Mouse (Mus musculus) T-helper 2 cell (primary cell): Measurements from ENCODE around the gene Spock1.
"Not testable (repeated sequence)": the region's sequence is repeated elsewhere in the genome, so short reads cannot be mapped to it uniquely, and the experiment has no call there.

Experiments used
- in situ Hi-C: fragments of 300-600 bp; cut with MboI, MseI; formaldehyde crosslinking; loops from one replicate; pipeline ENCODE4 v1.15.1; 2025; ENCODE audit warnings: high pct_unique_total_duplicates

The Spock1 gene

DNA sequence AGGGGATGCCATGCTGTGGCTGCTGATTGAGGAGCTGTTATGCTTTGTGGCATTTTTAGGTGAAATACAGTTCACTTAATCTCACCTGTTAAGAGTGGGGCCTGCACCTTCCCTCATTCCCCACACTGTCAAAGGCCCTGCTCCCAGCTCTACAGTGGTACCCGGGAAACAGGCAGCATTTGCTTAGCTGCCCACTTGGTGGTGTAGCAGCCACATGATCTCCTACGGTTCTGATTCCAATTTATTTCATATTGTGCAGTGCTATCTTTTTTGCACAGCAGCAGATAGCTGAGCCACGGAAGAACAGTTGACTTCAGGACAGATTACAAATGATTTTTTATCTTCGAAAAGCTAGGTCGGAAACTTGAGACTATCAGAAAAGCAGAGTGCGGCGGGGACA lies 406.6 kb downstream of the Spock1 start:
- in situ Hi-C loops, result no loop called here

DNA sequence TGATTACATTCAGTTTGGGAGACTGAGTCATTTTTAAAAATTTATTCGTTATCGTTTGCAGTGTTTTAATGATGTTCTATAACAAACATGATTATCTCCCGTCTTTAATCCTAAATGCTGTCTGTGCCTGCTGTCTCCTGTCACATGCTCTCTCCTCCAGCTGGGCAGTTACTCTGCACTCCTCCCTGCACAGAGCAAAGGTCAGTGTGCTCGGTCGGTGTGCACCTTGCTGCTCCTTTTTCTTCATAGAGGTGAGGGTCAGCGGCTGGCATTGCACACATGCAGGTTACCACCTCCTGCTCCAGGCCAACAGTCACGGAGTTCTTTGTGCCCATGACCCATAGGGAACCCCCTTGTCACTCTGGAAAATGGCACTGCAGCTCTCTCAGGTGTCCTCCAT lies 411.4 kb downstream of the Spock1 start:
- in situ Hi-C loops, result no loop called here

DNA sequence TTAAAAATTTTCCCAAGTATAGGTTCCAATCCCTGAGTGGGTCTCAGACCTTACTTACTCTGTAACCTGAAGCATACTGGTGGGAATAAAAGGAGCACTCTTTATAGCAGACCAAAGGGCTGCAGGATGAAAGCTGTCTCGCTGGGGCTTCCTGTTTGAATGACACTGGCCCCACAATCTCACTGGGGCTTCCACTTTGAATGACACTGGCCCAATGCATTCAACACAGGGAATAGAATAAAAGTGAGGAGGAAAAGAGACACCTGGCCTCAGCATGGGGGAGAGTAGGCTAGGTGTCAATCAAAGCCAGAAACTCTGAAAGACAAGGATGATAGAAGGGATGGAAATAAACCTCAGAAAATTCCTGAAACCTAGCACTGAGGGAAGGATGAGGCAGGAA lies 413.3 kb downstream of the Spock1 start:
- in situ Hi-C loops, result no loop called here

DNA sequence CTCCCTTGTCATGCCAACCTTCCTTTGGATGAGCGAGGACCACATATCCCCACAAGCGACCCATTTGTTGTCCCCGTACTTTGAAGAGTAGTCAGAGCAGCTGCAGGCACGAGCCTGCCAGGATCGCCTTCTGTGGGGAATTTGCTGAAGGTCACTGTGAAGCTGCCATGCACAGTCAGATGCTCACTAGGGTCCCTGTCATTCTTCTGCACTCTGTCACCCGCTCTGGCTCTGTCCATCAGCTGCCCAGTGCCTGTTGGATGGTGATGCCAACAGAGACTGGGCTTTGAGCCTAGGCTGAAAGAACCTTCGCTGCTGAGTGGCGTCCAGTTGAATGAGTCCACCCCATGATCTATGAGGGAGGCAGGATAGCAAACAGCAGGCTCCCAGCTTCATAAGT lies 419.2 kb downstream of the Spock1 start:
- in situ Hi-C loops, result no loop called here

DNA sequence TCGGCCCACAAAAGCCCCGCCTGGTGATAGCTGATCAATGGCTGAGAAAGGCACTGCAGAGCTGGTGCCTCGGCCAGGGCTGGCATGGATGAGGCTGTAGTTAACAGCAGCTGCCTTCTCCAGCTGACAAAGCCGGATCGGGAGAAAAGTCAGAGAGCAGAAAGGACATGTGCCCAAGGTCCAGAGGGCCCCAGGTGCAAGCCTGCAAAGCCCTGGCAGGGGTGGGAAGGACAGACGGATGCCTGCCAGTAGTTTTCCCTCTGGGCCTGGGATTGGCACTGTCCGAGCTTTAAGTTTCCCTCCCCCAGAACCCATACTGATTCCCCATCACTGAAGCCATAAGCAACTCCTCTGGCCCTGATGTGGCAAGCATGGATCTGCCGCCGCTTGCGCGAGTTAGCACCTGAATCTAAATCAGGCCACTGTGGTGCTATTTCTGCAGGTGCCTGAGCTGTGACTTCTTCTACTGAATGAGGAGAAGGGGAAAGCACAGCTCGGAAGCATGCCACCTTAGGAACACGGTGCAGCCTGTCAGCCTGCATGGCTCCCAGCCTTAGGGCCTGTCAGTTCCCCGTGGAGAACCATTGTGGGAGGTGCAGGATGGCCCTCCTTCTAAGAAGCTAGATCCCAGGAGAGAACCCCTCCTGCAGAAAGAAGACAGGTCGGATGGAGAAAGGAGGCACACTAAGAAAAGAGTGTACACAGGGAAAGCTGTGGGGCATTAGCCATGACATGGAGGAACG lies 423.5 kb downstream of the Spock1 start:
- in situ Hi-C loops, result no loop called here

DNA sequence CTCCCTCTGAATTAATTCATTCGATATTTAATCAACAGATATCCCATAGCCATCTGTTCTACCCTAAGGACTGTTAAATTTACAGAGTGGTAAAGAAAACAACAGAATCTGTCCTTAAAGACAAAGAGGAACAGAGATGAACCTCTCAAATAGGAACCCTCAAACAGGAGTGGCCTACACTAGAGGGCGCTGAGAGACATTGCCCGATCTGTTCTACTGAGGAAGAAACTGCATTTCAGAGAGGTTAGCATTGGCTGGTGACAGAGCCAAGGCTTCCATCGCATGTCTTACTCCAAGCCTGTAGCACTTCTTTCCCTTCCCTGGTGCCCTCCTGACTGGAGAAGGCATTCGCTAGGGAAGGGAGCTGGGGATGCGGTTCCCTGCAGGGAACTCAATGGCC lies 431.4 kb downstream of the Spock1 start:
- in situ Hi-C loops, result no loop called here

DNA sequence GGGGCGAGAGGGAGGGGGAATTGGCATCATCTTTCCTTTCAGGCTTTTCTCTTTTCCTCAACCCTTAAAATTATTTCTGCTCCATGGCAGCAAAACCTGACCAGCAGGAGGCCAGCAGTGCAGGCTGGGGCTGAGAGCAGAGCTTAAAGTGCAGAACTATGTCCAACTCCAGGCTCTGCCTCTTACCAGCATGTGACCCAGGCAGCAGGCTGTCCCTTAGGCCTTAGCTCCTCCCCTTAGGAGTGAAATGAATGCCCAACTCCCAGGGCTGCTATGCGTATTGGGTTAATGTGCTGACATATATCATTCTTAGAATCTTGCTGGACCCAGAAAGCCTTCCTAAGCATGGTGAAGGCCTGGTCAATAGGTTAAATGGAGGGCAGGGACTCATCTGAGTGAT lies 434.1 kb downstream of the Spock1 start:
- in situ Hi-C loops, result no loop called here

DNA sequence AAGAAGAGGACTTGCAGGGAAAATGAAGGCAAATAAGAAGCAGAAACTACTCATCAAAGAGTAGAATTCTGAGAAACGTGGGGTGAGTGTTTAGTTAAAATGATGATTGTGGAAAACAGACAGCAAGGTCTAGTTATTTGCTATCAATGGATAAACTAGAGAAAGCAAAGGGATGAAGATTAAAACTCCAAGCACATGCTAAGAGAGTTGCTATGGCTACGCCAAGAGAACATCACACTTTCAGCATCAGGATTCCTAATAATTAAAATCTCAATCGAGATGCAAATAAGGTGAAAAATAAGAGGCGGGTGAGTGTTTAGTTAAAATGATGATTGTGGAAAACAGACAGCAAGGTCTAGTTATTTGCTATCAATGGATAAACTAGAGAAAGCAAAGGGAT lies 437.2 kb downstream of the Spock1 start:
- in situ Hi-C loops, result not testable (repeated sequence)

DNA sequence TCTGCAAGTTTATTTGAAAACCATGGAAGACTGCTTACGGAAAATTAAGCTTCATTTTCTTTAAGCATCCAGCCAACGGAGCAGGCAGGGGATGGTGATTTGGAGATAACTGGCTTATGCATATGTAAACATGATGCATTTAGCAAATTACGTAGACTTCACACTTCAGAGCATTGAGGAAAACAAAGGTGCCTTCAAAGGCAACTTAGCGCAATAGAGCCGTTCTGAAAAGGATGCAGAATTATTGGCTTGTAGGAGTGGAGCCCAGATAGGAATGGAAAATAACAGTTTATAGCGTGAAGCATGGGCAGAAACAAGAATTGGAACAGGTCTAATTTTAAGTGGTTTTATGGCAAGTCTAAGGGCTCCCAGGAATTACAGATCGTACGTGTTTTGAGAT lies 448.2 kb downstream of the Spock1 start:
- in situ Hi-C loops, result no loop called here

DNA sequence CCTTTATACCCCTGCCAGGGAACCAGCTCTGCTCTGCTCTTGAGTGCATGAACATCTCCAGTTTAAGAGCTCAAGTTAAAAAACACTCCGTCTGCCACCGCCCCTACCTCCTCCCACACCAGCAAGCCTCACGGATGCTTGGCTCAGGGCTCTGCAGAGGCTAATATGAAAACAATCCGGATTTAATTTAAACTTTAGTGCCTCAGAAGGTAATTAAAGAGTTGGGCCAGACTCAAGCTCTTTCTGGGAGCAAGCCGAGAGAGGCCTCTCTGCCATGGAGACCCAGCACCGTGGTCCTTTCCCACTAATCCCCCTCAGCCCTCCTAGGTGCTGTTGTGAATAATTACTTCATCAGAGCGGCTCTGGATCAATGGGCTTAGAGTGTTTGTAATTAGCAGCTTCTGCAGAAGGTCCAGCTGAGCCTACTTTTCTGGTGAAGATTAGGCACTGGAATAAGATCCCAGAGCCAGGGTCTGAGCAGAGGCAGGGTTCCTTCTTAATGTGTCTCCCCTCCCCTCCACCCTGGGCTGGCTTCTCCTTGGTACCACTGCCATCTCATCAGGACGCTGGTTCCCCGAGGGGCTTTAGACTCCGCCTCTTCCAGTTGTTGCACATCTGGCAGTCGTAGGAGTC lies 457.8 kb downstream of the Spock1 start:
- in situ Hi-C loops, result no loop called here

DNA sequence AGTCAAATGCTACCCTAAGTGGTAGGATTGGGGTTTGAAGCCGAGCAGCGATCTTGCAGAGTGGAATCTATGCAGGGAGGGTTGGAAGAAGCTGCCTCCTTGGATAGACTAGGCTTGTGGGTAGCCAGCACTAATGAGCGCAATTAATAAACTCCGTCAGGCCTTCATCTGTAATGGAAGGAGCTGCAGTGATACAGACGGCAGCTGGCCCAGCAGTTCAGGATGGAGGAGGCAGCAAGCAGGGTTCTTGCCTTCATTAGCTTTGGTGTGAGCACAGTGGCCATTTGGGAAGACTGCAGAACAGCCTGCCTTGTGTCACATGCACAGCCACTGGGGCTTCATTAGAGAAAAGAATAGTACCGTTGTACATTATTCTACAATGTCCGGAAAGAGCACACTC lies 459.2 kb downstream of the Spock1 start:
- in situ Hi-C loops, result no loop called here

DNA sequence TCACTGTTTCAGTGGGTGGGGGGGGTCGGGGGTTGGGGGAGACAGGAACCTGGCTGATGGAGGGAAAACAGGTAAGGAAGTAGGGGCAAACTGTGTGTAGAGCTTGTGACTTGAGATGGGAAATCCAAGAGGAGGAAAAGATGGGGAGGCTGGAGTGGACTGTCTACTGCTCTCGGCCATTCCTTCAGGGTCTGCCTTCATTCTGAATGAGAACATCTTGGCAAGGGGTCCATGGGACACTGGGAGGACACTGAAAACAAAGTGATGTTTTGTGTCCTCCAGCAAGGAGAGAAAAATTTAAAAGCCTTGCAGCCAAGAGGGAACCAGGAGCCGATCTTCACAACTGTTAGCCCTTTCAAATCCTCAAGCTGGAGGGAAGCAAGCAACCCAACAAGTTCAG lies 463.2 kb downstream of the Spock1 start:
- in situ Hi-C loops, result no loop called here

DNA sequence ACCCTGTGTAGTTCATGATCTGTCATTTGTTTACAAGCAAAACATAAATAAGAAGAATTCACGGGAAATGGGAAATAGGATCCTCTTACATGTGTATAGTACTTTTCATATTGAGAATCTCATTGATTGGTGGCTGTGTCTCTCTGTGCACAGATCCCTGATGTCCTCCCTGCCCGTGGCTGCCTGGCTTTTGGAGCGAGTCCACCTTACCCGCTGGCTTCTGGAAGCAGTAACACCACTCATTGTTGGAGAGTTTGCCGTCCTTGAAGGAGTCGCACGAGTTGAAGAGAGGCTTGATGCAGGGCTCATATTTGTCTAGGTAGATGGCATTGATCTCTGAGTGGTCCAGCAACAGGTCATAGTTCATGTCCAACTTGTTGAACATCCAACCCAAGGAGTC lies 468.0 kb downstream of the Spock1 start:
- in situ Hi-C loops, result no loop called here

DNA sequence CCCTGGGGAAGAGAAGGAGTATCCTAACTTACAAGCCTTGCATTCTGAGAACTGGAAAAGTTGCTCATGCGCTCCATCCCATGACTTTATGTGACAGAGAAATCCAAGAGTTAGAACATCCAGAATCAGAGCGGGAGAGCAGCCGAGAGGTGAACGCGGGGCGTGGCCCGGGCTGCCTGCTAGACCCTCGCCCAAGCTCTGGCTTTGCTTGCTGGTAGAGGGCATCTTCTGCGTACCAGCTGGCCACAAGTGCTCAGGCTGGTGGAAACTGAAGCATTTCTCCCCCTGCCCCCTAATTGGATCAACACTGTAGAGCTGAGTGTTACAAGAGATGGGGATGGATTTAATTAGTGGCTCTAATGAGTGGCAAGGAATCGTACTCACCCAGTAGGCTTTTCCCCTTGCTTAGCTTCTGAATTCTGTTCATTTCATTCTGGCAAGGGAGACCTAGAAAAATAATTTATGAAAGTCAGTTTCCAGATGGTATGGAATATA lies 472.4 kb downstream of the Spock1 start:
- in situ Hi-C loops, result no loop called here

DNA sequence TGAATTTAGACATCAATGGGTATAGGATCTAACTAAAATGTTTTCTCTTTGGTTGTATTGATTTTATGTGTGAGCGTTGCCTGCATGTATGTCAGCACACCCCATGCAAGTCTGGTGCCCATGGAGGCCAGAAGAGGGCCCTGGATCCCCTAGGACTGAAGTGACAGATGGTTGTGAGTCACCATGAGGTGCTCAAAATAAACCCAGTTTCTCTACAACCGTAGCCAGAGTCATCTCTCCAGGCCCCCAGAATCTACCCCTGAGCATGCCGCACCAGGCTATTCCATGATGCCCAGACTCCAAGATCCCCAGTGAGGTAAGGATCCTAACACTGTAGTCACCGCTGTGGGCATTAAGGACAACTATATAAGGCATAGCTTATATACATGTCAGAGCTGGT lies 474.3 kb downstream of the Spock1 start:
- in situ Hi-C loops, result no loop called here

DNA sequence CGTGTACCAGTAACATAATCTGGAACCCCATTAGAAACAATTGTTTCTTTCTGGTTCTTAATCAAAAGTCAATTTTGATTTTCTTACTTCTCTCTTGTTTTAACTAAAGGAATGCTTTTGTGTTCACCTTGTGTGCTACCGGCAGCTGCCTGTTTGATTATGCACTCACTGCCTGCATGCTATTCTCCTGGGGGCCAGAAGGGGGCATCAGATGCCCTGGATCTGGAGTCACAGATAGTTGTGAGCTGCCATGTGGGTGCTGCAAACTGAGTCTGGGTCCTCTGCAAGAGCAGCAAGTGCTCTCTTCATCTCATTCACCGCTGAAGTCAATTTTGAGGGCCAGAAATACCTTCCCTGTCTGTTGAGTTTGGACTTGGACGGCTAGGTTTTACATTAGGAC lies 476.3 kb downstream of the Spock1 start:
- in situ Hi-C loops, result no loop called here

DNA sequence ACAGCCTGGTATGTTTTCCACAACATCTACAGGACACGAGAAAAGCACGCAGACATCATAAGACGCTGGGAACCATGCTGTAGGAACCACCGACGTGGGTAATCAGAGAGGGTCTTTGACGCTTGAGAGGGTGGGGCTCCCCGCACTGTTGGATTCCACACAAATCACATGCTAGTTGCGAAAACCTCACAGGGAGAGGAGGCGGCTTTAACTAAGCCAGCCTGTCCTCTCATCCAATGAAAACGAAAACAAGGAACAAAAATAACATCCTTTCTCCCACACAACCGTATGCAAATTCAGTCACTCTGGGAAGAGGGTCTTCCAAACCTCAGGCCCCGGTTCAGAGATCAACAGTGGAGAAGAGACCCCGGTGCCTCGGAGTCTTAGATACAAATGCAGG lies 479.3 kb downstream of the Spock1 start:
- in situ Hi-C loops, result no loop called here

DNA sequence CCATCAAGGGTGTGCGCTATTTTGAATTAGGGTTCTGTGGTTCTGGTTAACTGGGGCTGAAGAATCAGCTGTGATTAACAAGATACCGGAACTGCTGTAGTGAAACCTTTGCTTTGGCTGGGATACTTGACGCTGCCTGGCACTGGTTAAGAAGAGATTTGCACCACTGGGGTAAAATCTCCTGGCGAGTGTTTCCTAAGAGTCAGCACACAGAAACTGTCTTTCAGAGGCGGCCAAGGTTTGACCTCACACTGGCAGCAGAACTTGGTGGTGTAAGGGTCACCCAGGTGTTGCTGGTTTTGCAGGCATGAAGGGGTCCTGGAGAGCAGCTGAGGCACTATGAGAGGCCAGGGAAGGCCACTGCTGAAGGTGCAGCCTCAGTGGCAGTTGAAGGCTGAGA lies 489.4 kb downstream of the Spock1 start:
- in situ Hi-C loops, result no loop called here

DNA sequence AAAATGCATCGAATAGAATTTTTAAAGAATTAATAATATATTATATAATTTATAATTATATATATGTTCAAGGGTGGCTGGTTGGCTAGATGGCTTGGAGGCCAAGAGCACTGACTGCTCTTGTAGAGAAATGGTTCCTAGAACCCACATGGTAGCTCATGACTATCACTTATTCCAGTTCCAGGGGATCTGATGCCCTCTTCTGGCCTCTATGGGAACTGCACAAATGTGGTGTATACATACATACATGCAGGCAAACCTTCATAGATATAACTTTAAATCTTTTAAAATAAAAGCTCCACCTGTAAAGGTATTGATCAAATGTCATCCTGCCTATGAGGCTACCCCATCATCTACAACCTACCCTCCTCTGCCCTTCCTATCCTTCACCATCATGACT lies 493.4 kb downstream of the Spock1 start:
- in situ Hi-C loops, result no loop called here

DNA sequence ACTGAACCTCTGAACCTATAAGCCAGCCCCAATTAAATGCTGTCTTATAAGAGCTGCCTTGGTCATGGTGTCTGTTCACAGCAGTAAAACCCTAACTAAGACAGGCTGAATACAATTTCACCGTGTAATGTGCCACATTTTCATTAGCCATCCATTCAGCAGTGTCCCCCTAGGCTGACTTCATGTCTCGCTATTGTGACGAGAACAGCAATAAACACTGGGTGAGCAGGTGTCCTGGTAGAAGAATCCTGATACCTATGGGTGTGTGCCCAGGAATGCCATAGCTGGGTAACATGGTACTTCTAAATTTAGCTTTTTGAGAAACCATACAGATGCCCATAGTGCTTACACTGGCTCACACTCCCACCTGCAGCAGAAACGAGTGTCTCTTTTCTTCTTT lies 500.5 kb downstream of the Spock1 start:
- in situ Hi-C loops, result no loop called here

DNA sequence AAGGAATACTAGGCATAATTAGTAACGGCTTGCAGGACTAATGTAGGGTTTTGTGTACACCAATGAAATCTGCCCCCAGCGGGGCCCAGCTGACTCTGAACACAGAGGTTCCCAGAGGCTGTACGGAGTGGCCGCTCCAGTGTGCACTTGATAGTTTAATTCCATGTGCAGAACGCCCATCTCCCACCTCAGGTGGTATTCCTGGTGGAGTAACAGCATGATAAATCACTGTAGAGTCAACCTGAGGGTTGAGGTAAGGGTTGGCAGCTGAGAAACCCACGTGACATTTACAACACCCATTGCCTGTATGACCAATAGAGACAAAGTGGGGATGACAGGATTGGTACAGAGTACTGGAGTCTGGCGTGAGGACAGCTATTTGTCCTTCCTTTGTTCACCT lies 505.7 kb downstream of the Spock1 start:
- in situ Hi-C loops, result no loop called here

DNA sequence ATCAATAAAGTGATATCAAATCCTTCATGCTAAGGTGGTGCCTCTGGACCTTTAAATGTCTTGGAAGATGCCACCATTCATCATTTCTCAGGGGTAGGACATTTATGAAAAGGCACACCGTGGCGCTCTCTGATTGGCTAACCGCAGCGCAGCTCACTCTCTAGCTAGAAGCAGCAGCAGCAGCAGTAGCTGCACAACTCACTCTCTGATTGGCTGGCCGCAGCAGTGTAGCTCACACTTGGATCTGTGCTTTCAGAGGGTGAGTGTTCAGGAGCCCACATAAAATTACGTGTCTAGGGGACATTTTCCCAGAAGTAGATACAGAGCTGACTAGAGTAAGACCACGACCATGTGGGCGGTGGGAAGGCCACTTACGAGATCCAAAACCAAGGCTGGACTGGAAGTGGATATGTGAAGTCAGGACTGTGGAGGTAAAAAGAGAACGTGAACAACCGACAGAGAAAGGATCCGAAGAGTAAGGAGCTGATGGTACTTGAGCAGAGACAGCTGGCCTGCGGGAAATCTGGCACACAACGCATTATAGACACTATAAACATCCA lies 535.9 kb downstream of the Spock1 start:
- in situ Hi-C loops, result no loop called here
